Mouse (Mus musculus): ENCODE measurements around the gene Faap24.

Gene Faap24

GRCm38 (mm10) chr7:35365161-35365910 is 31.3 kb downstream of the Faap24 start:
- DNase-seq, result no peak

GRCm38 (mm10) chr7:35362868-35363267 is 33.8 kb downstream of the Faap24 start:
- no peak for DNase-seq

- no peak for DNase-seq
These were observed 34.4 kb downstream of the Faap24 start for GRCm38 (mm10) chr7:35362253-35362652.

- no peak for DNase-seq
These were observed 39.0 kb downstream of the Faap24 start for GRCm38 (mm10) chr7:35357621-35358020.

- no peak for DNase-seq
These were observed 41.2 kb downstream of the Faap24 start for GRCm38 (mm10) chr7:35355303-35355872.

- no peak for DNase-seq
These were observed 43.3 kb downstream of the Faap24 start for GRCm38 (mm10) chr7:35353306-35353705.

- no peak for DNase-seq
These were observed 45.5 kb downstream of the Faap24 start for GRCm38 (mm10) chr7:35351155-35351554.

GRCm38 (mm10) chr7:35349886-35350684 is 46.6 kb downstream of the Faap24 start:
- DNase-seq, result no peak

GRCm38 (mm10) chr7:35349022-35349421 is 47.6 kb downstream of the Faap24 start:
- no peak for DNase-seq

GRCm38 (mm10) chr7:35347918-35348700 is 48.5 kb downstream of the Faap24 start:
- DNase-seq, result no peak

- no peak for DNase-seq
These were observed 51.8 kb downstream of the Faap24 start for GRCm38 (mm10) chr7:35344785-35345330.

- DNase-seq, result no peak
These were observed 54.1 kb downstream of the Faap24 start for GRCm38 (mm10) chr7:35342498-35342897.
